Mouse (Mus musculus): Measurements from ENCODE around the gene Rras2.

Gene Rras2

GRCm38 (mm10) chr7:114114976-114115375 is 2.6 kb downstream of the Rras2 start:
- no peak for DNase-seq (ENCODE audit: low spot score in 2 of 2)

GRCm38 (mm10) chr7:114114284-114114683 is 3.3 kb downstream of the Rras2 start:
- no peak for DNase-seq (ENCODE audit: low spot score in 2 of 2)

GRCm38 (mm10) chr7:114110500-114110899 is 7.1 kb downstream of the Rras2 start:
- DNase-seq (ENCODE audit: low spot score in 2 of 2) = no peak

GRCm38 (mm10) chr7:114105886-114106285 is 11.7 kb downstream of the Rras2 start:
- no peak for DNase-seq (ENCODE audit: low spot score in 2 of 2)

GRCm38 (mm10) chr7:114103629-114104347 is 13.8 kb downstream of the Rras2 start:
- DNase-seq (ENCODE audit: low spot score in 2 of 2) = no peak

- DNase-seq (ENCODE audit: low spot score in 2 of 2) = no peak
Measured at GRCm38 (mm10) chr7:114103152-114103551, 14.4 kb downstream of the Rras2 start.

- no peak for DNase-seq (ENCODE audit: low spot score in 2 of 2)
Measured at GRCm38 (mm10) chr7:114102609-114103008, 15.0 kb downstream of the Rras2 start.

GRCm38 (mm10) chr7:114101412-114101811 is 16.2 kb downstream of the Rras2 start:
- no peak for DNase-seq (ENCODE audit: low spot score in 2 of 2)

- no peak for DNase-seq (ENCODE audit: low spot score in 2 of 2)
Measured at GRCm38 (mm10) chr7:114093548-114094174, 23.9 kb downstream of the Rras2 start.

GRCm38 (mm10) chr7:114090892-114091545 is 26.6 kb downstream of the Rras2 start:
- no peak for DNase-seq (ENCODE audit: low spot score in 2 of 2)

GRCm38 (mm10) chr7:114090231-114090630 is 27.4 kb downstream of the Rras2 start:
- no peak for DNase-seq (ENCODE audit: low spot score in 2 of 2)

GRCm38 (mm10) chr7:114088918-114089317 is 28.7 kb downstream of the Rras2 start:
- DNase-seq (ENCODE audit: low spot score in 2 of 2) = no peak

- no peak for DNase-seq (ENCODE audit: low spot score in 2 of 2)
Measured at GRCm38 (mm10) chr7:114087986-114088385, 29.6 kb downstream of the Rras2 start.

GRCm38 (mm10) chr7:114087341-114087740 is 30.2 kb downstream of the Rras2 start:
- DNase-seq (ENCODE audit: low spot score in 2 of 2) = no peak

- DNase-seq (ENCODE audit: low spot score in 2 of 2) = no peak
Measured at GRCm38 (mm10) chr7:114086021-114086710, 31.4 kb downstream of the Rras2 start.

GRCm38 (mm10) chr7:114083760-114084159 is 33.8 kb downstream of the Rras2 start:
- DNase-seq (ENCODE audit: low spot score in 2 of 2) = no peak

- no peak for DNase-seq (ENCODE audit: low spot score in 2 of 2)
Measured at GRCm38 (mm10) chr7:114083088-114083487, 34.5 kb downstream of the Rras2 start.

GRCm38 (mm10) chr7:114081633-114082420 is 35.8 kb downstream of the Rras2 start:
- DNase-seq (ENCODE audit: low spot score in 2 of 2) = no peak

- DNase-seq (ENCODE audit: low spot score in 2 of 2) = no peak
Measured at GRCm38 (mm10) chr7:114080250-114080649, 37.3 kb downstream of the Rras2 start.

GRCm38 (mm10) chr7:114079343-114079742 is 38.2 kb downstream of the Rras2 start:
- DNase-seq (ENCODE audit: low spot score in 2 of 2) = no peak

GRCm38 (mm10) chr7:114074595-114074994 is 43.0 kb downstream of the Rras2 start:
- no peak for DNase-seq (ENCODE audit: low spot score in 2 of 2)
